Comparison of ENCODE assay signal across 7 mouse cellular contexts in the genomic region with DNA sequence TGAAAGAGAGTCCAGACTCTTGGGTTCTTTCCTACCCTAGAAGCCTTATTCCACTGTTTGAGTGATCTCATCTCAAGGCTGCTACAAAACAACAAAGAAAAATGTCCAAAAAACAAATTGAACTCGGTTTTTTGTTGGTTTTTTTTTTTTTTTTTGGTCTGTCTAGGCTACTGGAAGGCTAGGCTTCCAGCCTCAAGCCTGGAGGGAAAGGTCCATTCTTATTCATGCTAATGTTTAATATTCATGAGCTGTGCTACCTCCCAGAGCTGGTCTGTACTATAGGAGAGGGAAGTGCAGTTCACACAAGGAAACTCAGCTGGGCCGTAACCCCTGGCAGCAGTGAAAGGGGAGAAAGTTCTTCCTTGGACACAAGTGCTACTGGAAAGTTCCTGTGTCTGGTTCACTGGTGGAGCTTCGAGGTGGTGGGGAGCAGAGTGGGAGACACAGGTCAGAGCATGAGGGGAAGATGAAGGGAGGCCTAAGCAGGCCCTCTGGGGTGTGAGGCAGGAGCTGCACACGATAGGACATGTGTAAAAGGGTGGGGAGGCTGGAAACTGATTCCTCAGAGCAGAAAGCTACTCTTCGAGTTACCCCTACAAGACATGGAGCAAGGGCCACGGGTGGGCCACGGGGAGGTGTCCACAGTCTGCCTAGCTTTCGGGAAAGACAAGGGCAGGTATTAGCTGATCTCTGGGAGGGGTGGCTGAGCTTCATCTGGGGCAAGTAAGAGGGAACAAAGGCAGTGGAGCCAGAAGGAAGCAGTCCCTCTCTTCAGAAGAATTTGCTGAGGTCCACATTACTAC. TPM values are rescaled to one million over a fixed set of nuclear protein-coding genes. Genes with fewer than 3 reads are reported as not detected.
DNase-seq lines count a peak whose midpoint lies in the region; ATAC-seq and TF ChIP-seq lines count a peak whose summit lies in the region.

No protein-coding gene starts in this region.

- peak overlapping the region; percentile 97 for H3K27ac ChIP-seq in CH12.LX (ENCODE audit: insufficient read depth, low read depth)
- peak overlapping the region; percentile 99 for H3K27ac ChIP-seq in bone marrow macrophage, adult 2 months (ENCODE audit: insufficient read depth, low read depth, low read length)
- peak overlapping the region; percentile 92 for H3K27ac ChIP-seq in heart, embryonic 15.5 days
- peak overlapping the region; percentile 96 for H3K27ac ChIP-seq in limb, embryonic 10.5 days

- H3K9me3 ChIP-seq in CH12.LX (replicated peaks; ENCODE audit: low read length) = no peaks in the 10 kb centered on the region
- no peaks in the 10 kb centered on the region for H3K9me3 ChIP-seq in heart, embryonic 15.5 days (replicated peaks)
- no peaks in the 10 kb centered on the region for H3K9me3 ChIP-seq in limb, embryonic 10.5 days (replicated peaks)

- TF ChIP-seq CTCF in CH12.LX (conservative IDR thresholded peaks at IDR 0.05 in 1 of 2, IDR thresholded peaks at IDR 0.05 in 1 of 2; ENCODE audit: low read depth in 2 of 2, low read length in 2 of 2) = no peak
- no peak for TF ChIP-seq CTCF in bone marrow macrophage, adult 2 months (IDR thresholded peaks at IDR 0.05; ENCODE audit: low read depth, low read length)

- peak; percentile 62 for TF ChIP-seq EP300 in CH12.LX (IDR thresholded peaks at IDR 0.05; ENCODE audit: low read length)

- peak overlapping the region; percentile 75 for H3ac ChIP-seq in myocyte (ENCODE audit: control insufficient read depth, insufficient read length)

- peak overlapping the region; percentile 95 for H3K9ac ChIP-seq in CH12.LX (ENCODE audit: insufficient read depth, low read depth)
- H3K9ac ChIP-seq in heart, embryonic 15.5 days = peak overlapping the region; percentile 98

- H3K4me3 ChIP-seq in CH12.LX (replicated peaks in 1 of 3; ENCODE audit: low read depth in 2 of 3, low read length in 2 of 3, poor library complexity in 1 of 3) (peak overlapping the region; percentile 50 to 97 (median 76)), myocyte (peak overlapping the region; percentile 94)
- peak overlapping the region; percentile 88 for H3K4me3 ChIP-seq in bone marrow macrophage, adult 2 months (ENCODE audit: insufficient read depth, low read length)
- peak overlapping the region; percentile 93 for H3K4me3 ChIP-seq in heart, embryonic 15.5 days
- peak overlapping the region; percentile 96 for H3K4me3 ChIP-seq in limb, embryonic 10.5 days

- H3K4me1 ChIP-seq in CH12.LX (ENCODE audit: control insufficient read depth in 1 of 2, insufficient read depth in 2 of 2) = peaks cover 18 to 51% of the 10 kb centered on the region in 2 experiments
- H3K4me1 ChIP-seq in bone marrow macrophage, adult 2 months (ENCODE audit: control insufficient read depth, insufficient read depth, low read length) = peaks cover 18% of the 10 kb centered on the region
- H3K4me1 ChIP-seq in heart, embryonic 15.5 days (replicated peaks) = peaks cover 45% of the 10 kb centered on the region
- H3K4me1 ChIP-seq in limb, embryonic 10.5 days = peaks cover 52% of the 10 kb centered on the region

- H3K4me2 ChIP-seq in CH12.LX (ENCODE audit: insufficient read depth, low read depth, poor library complexity, severe bottlenecking) (peak overlapping the region; percentile 79), myocyte (ENCODE audit: low read depth) (peak overlapping the region; percentile 95)
- peak overlapping the region; percentile 70 for H3K4me2 ChIP-seq in heart, embryonic 15.5 days

- no peak for ATAC-seq in heart, embryonic 15.5 days (replicated peaks; ENCODE audit: insufficient number of reproducible peaks, insufficient read depth, low FRiP score, low read depth)
- no peak for ATAC-seq in CD4-positive, CD25-positive, alpha-beta regulatory T cell, adult 4 months

- H3K27me3 ChIP-seq in CH12.LX (replicated peaks) (no peaks in the 10 kb centered on the region), myocyte (ENCODE audit: control insufficient read depth, insufficient read depth, insufficient read length) (no peaks in the 10 kb centered on the region)
- no peaks in the 10 kb centered on the region for H3K27me3 ChIP-seq in heart, embryonic 15.5 days
- no peaks in the 10 kb centered on the region for H3K27me3 ChIP-seq in limb, embryonic 10.5 days (ENCODE audit: low read depth, poor library complexity, severe bottlenecking)

- DNase-seq in CH12.LX (ENCODE audit: extremely low read depth) = peak; percentile 40
- no peak for DNase-seq in limb, embryonic 10.5 days (ENCODE audit: low spot score)
- no peak for DNase-seq in gastrocnemius, postnatal 25 days

- 47% methylated on average over 8 of the region's 8 CpGs for WGBS in heart, embryonic 15.5 days
- WGBS in limb, embryonic 10.5 days = 67% methylated on average over 8 of the region's 8 CpGs

- TF ChIP-seq POLR2A in CH12.LX (IDR thresholded peaks at IDR 0.05; ENCODE audit: low read depth, low read length) (no peak), myocyte (IDR thresholded peaks at IDR 0.05; ENCODE audit: insufficient read length, low read depth) (no peak)
- TF ChIP-seq POLR2A in bone marrow macrophage, adult 2 months (IDR thresholded peaks at IDR 0.05; ENCODE audit: borderline replicate concordance, low read depth, low read length) = no peak

- dilution Hi-C loops in CH12.LX (cut with MboI; ENCODE audit: extremely low pct_ligation_motif_present, extremely low pct_unique_long_range_greater_than_20kb, low sequenced_read_pairs) = no loop called here

- in situ Hi-C loops in CH12.LX (cut with MboI; ENCODE audit: low pct_ligation_motif_present, low pct_unique_long_range_greater_than_20kb, low sequenced_read_pairs) = no loop called here

- H3K36me3 ChIP-seq in CH12.LX (replicated peaks in 1 of 2; ENCODE audit: control insufficient read depth in 1 of 2, insufficient read depth in 1 of 2, low read length in 1 of 2) (peaks cover 32 to 42% of the 10 kb centered on the region in 2 experiments), myocyte (ENCODE audit: control insufficient read depth, insufficient read depth) (peaks cover 33% of the 10 kb centered on the region)
- peaks cover 42% of the 10 kb centered on the region for H3K36me3 ChIP-seq in heart, embryonic 15.5 days
- peaks cover 56% of the 10 kb centered on the region for H3K36me3 ChIP-seq in limb, embryonic 10.5 days

- H3K79me2 ChIP-seq in CH12.LX (replicated peaks; ENCODE audit: control insufficient read depth, extremely low read depth, insufficient read depth, poor library complexity, severe bottlenecking) (peaks cover 59% of the 10 kb centered on the region), myocyte (ENCODE audit: control insufficient read depth, insufficient read depth) (peaks cover 73% of the 10 kb centered on the region)

- no peak for TF ChIP-seq RAD21 in CH12.LX (IDR thresholded peaks at IDR 0.05; ENCODE audit: low read depth, low read length)

RNA-seq across cellular contexts. Expression of a gene that starts 1.3 kb away (rescaled TPM):
- total RNA-seq in CH12.LX (2012; rRNA removed) (10.0 and 11.5 TPM in 2 replicates), CH12.LX (2014; rRNA removed) (9.5 and 10.0 TPM in 2 replicates)
- polyA plus RNA-seq in CH12.LX (2012; ENCODE audit: insufficient read length, low read depth) (23.9 and 24.2 TPM in 2 replicates), myocyte (2012; fragmentation: generic; extraction: Trizol) (51.9 TPM)
- polyA plus RNA-seq in bone marrow macrophage, adult 2 months (2012; ENCODE audit: insufficient read depth, insufficient read length, missing spikeins) = 19.7 and 23.3 TPM in 2 replicates
- polyA plus RNA-seq in heart, embryonic 15.5 days (2015; fragmentation: Nextera tagmentation; extraction: Ambion mirVana) = 10.6 and 12.0 TPM in 2 replicates
- 12.0 and 12.3 TPM in 2 replicates for polyA plus RNA-seq in limb, embryonic 10.5 days (2016; fragmentation: Nextera tagmentation; extraction: Ambion mirVana)
- polyA plus RNA-seq in CD4-positive, CD25-positive, alpha-beta regulatory T cell, adult 4 months (2017; shearing (Covaris generic)) = 10 to 100 TPM; 19.0 to 24.1 TPM
- 10 to 100 TPM; 34.4 to 42.4 TPM for total RNA-seq in gastrocnemius, postnatal 25 days (2021)

RNA-seq across cellular contexts. Expression of a gene that starts 2.2 kb away (rescaled TPM):
- total RNA-seq in CH12.LX (2012; rRNA removed) (55.3 and 82.3 TPM in 2 replicates), CH12.LX (2014; rRNA removed) (66.3 and 71.1 TPM in 2 replicates)
- polyA plus RNA-seq in CH12.LX (2012; ENCODE audit: insufficient read length, low read depth) (123 and 128 TPM in 2 replicates), myocyte (2012; fragmentation: generic; extraction: Trizol) (61.5 TPM)
- 128 and 133 TPM in 2 replicates for polyA plus RNA-seq in bone marrow macrophage, adult 2 months (2012; ENCODE audit: insufficient read depth, insufficient read length, missing spikeins)
- 49.7 and 60.9 TPM in 2 replicates for polyA plus RNA-seq in heart, embryonic 15.5 days (2015; fragmentation: Nextera tagmentation; extraction: Ambion mirVana)
- polyA plus RNA-seq in limb, embryonic 10.5 days (2016; fragmentation: Nextera tagmentation; extraction: Ambion mirVana) = 82.6 and 85.3 TPM in 2 replicates
- 100 to 1,000 TPM; 218 to 256 TPM for polyA plus RNA-seq in CD4-positive, CD25-positive, alpha-beta regulatory T cell, adult 4 months (2017; shearing (Covaris generic))
- 10 to 100 TPM; 15.5 TPM for total RNA-seq in gastrocnemius, postnatal 25 days (2021)

RNA-seq across cellular contexts. Expression of a gene that starts 10.7 kb away (rescaled TPM):
- total RNA-seq in CH12.LX (2012; rRNA removed) = not detected in 2 replicates
- not detected in 2 replicates for total RNA-seq in CH12.LX (2014; rRNA removed)
- not detected in 2 replicates for polyA plus RNA-seq in CH12.LX (2012; ENCODE audit: insufficient read length, low read depth)
- not detected in 2 replicates for polyA plus RNA-seq in bone marrow macrophage, adult 2 months (2012; ENCODE audit: insufficient read depth, insufficient read length, missing spikeins)
- 0.38 and 0.55 TPM in 2 replicates for polyA plus RNA-seq in heart, embryonic 15.5 days (2015; fragmentation: Nextera tagmentation; extraction: Ambion mirVana)
- 0.65 and 0.92 TPM in 2 replicates for polyA plus RNA-seq in limb, embryonic 10.5 days (2016; fragmentation: Nextera tagmentation; extraction: Ambion mirVana)
- polyA plus RNA-seq in myocyte (2012; fragmentation: generic; extraction: Trizol) = 0.04 TPM
- 1 to 10 TPM in 1 of 2 experiments, under 1 TPM in 1; 0.65 to 1.1 TPM for polyA plus RNA-seq in CD4-positive, CD25-positive, alpha-beta regulatory T cell, adult 4 months (2017; shearing (Covaris generic))
- not detected for total RNA-seq in gastrocnemius, postnatal 25 days (2021)

RNA-seq across cellular contexts. Expression of a gene that starts 13.0 kb away (rescaled TPM):
- 14.7 and 18.2 TPM in 2 replicates for total RNA-seq in CH12.LX (2012; rRNA removed)
- total RNA-seq in CH12.LX (2014; rRNA removed) = 15.4 and 16.6 TPM in 2 replicates
- polyA plus RNA-seq in CH12.LX (2012; ENCODE audit: insufficient read length, low read depth) = 20.6 and 21.1 TPM in 2 replicates
- polyA plus RNA-seq in bone marrow macrophage, adult 2 months (2012; ENCODE audit: insufficient read depth, insufficient read length, missing spikeins) = 36.4 and 38.8 TPM in 2 replicates
- 5.1 and 6.5 TPM in 2 replicates for polyA plus RNA-seq in heart, embryonic 15.5 days (2015; fragmentation: Nextera tagmentation; extraction: Ambion mirVana)
- polyA plus RNA-seq in limb, embryonic 10.5 days (2016; fragmentation: Nextera tagmentation; extraction: Ambion mirVana) = 11.4 and 13.1 TPM in 2 replicates
- polyA plus RNA-seq in myocyte (2012; fragmentation: generic; extraction: Trizol) = 3.3 TPM
- polyA plus RNA-seq in CD4-positive, CD25-positive, alpha-beta regulatory T cell, adult 4 months (2017; shearing (Covaris generic)) = 10 to 100 TPM; 31.0 to 37.1 TPM
- total RNA-seq in gastrocnemius, postnatal 25 days (2021) = 1 to 10 TPM; 8.2 to 8.3 TPM

RNA-seq across cellular contexts. Expression of a gene that starts 20.3 kb away (rescaled TPM):
- 0.17 TPM in 1 of 2 replicates, not detected in the other for total RNA-seq in CH12.LX (2012; rRNA removed)
- total RNA-seq in CH12.LX (2014; rRNA removed) = not detected in 2 replicates
- 0.30 and 0.33 TPM in 2 replicates for polyA plus RNA-seq in CH12.LX (2012; ENCODE audit: insufficient read length, low read depth)
- not detected in 2 replicates for polyA plus RNA-seq in bone marrow macrophage, adult 2 months (2012; ENCODE audit: insufficient read depth, insufficient read length, missing spikeins)
- 0.06 and 0.38 TPM in 2 replicates for polyA plus RNA-seq in heart, embryonic 15.5 days (2015; fragmentation: Nextera tagmentation; extraction: Ambion mirVana)
- polyA plus RNA-seq in limb, embryonic 10.5 days (2016; fragmentation: Nextera tagmentation; extraction: Ambion mirVana) = 0.35 and 0.79 TPM in 2 replicates
- polyA plus RNA-seq in myocyte (2012; fragmentation: generic; extraction: Trizol) = 0.31 TPM
- polyA plus RNA-seq in CD4-positive, CD25-positive, alpha-beta regulatory T cell, adult 4 months (2017; shearing (Covaris generic)) = not detected
- not detected for total RNA-seq in gastrocnemius, postnatal 25 days (2021)
